Mouse (Mus musculus) heart, postnatal 14 days (tissue): Measurements from ENCODE around the gene Eif3b. TPM values are rescaled to one million over a fixed set of nuclear protein-coding genes. Genes with fewer than 3 reads are reported as not detected.

Experiments
- DNase-seq, 2 experiments: peaks; one replicate each; pipeline ENCODE4 v3.0.0; 2021 to 2022
- intact Hi-C: fragments of 180-260 bp; cut with DNase I; formaldehyde crosslinking; loops from one replicate; pipeline ENCODE4 v1.15.1; 2025
- long read RNA-seq, 2 experiments: library from polyadenylated mRNA; stranded (forward); transcript quantifications; one replicate each; pipeline ENCODE4 v2.0.0; 2021
- total RNA-seq, 2 experiments: library from RNA; stranded (reverse); gene quantifications; 2 replicates each; pipeline ENCODE4 v1.2.3; 2021

Eif3b gene
- 10 to 100 TPM; 86.5 to 88.7 TPM for total RNA-seq
- long read RNA-seq, experiment 1, transcript Eif3b-201 (19 exons, 2,945 nt): major isoform, 224 of 248 reads
- long read RNA-seq, experiment 1, partial matches to known transcripts: 14 of 248 reads
- long read RNA-seq, experiment 1, other reads (novel, unspliced or antisense): 10 of 248 reads
- long read RNA-seq, experiment 2, transcript Eif3b-201 (19 exons, 2,945 nt): major isoform, 233 of 262 reads
- long read RNA-seq, experiment 2, partial matches to known transcripts: 20 of 262 reads
- long read RNA-seq, experiment 2, other reads (novel, unspliced or antisense): 9 of 262 reads

- intact Hi-C loops: loop anchor here (5.0 to 10.0 kb wide), 2 partner anchors 89 to 584 kb away; partner anchors contain the start of gene Chst12
- peak; percentile 89 to 90 for DNase-seq
These were observed at the start of gene Eif3b for GRCm38 (mm10) chr5:140418489-140419441. Gene Eif3b, plus strand, starts transcription at chr5:140419328.

GRCm38 (mm10) chr5:140369466-140369865, 49.7 kb upstream of the Eif3b start:
- intact Hi-C loops: no loop called here

GRCm38 (mm10) chr5:140370446-140371254, 48.5 kb upstream of the Eif3b start:
- DNase-seq: peak; percentile 12 to 13
- intact Hi-C loops: no loop called here

More at GRCm38 (mm10) chr5:140369466-140369865, 49.7 kb upstream of the Eif3b start:
- no peak for DNase-seq

GRCm38 (mm10) chr5:140371671-140372070, 47.5 kb upstream of the Eif3b start:
- intact Hi-C loops: no loop called here
- no peak for DNase-seq

- intact Hi-C loops: no loop called here
- no peak for DNase-seq
These were observed 45.4 kb upstream of the Eif3b start for GRCm38 (mm10) chr5:140373711-140374110.

GRCm38 (mm10) chr5:140374226-140374625, 44.9 kb upstream of the Eif3b start:
- intact Hi-C loops: no loop called here
- no peak for DNase-seq

- DNase-seq: no peak
- intact Hi-C loops: no loop called here
These were observed 43.8 kb upstream of the Eif3b start for GRCm38 (mm10) chr5:140375249-140375829.

- peak in 1 of 2 experiments; percentile 36 for DNase-seq
- intact Hi-C loops: no loop called here
These were observed 40.8 kb upstream of the Eif3b start for GRCm38 (mm10) chr5:140378121-140378853.

GRCm38 (mm10) chr5:140379299-140379698, 39.8 kb upstream of the Eif3b start:
- DNase-seq: no peak
- intact Hi-C loops: no loop called here

GRCm38 (mm10) chr5:140381156-140381555, 38.0 kb upstream of the Eif3b start:
- DNase-seq: no peak
- intact Hi-C loops: no loop called here

- no peak for DNase-seq
- intact Hi-C loops: no loop called here
These were observed 36.4 kb upstream of the Eif3b start for GRCm38 (mm10) chr5:140382688-140383087.

GRCm38 (mm10) chr5:140383559-140383958, 35.6 kb upstream of the Eif3b start:
- DNase-seq: no peak
- intact Hi-C loops: no loop called here

- no peak for DNase-seq
- intact Hi-C loops: no loop called here
These were observed 34.7 kb upstream of the Eif3b start for GRCm38 (mm10) chr5:140384462-140384861.

GRCm38 (mm10) chr5:140387236-140387635, 31.9 kb upstream of the Eif3b start:
- intact Hi-C loops: no loop called here
- no peak for DNase-seq

- intact Hi-C loops: no loop called here
- DNase-seq: no peak
These were observed 31.2 kb upstream of the Eif3b start for GRCm38 (mm10) chr5:140387816-140388510.

- intact Hi-C loops: no loop called here
- DNase-seq: peak; percentile 98
These were observed 30.2 kb upstream of the Eif3b start, which contains the start of gene Snx8 for GRCm38 (mm10) chr5:140388588-140389576. Gene Snx8, minus strand, starts transcription at chr5:140389262.

GRCm38 (mm10) chr5:140389647-140390046, 29.5 kb upstream of the Eif3b start:
- no peak for DNase-seq
- intact Hi-C loops: loop anchor here (10.0 kb wide), 1 partner anchor 185 kb away; no protein-coding TSS in a partner anchor
